Mouse (Mus musculus) lung, adult 2 months (tissue): ENCODE data around the gene Esyt3.

Source experiments
- CTCF ChIP-seq: fragments of 200-500 bp; IDR thresholded peaks from 2 replicates; pipeline ENCODE4 v1.5.1; 2011; ENCODE audit warnings: mild to moderate bottlenecking, low read length, control low read depth; ENCODE audit not compliant: insufficient read depth
- POLR2A ChIP-seq: fragments of 200-500 bp; IDR thresholded peaks from 2 replicates; pipeline ENCODE4 v1.6.1; 2011; ENCODE audit warnings: low read depth, mild to moderate bottlenecking, control low read depth, low read length, borderline replicate concordance; ENCODE audit errors: extremely low read depth

GRCm38 (mm10) chr9:99393146-99393545 lies 34.8 kb upstream of the Esyt3 start:
- TF ChIP-seq CTCF (no peak), POLR2A (no peak)
